Mouse (Mus musculus) gastrocnemius, postnatal 14 days (tissue): ENCODE measurements around the gene Spin2f. TPM values are rescaled to one million over a fixed set of nuclear protein-coding genes. Genes with fewer than 3 reads are reported as not detected.
"Not testable (repeated sequence)": the region's sequence is repeated elsewhere in the genome, so short reads cannot be mapped to it uniquely, and the experiment has no call there.

Source experiments
- DNase-seq: peaks from one replicate; pipeline ENCODE4 v3.0.0; 2021; ENCODE audit warnings: mixed read lengths
- intact Hi-C: fragments of 180-260 bp; cut with DNase I; formaldehyde crosslinking; loops from one replicate; pipeline ENCODE4 v1.15.1; 2025; ENCODE audit warnings: low total_unique reads
- long read RNA-seq, 2 experiments: library from polyadenylated mRNA; stranded (forward); transcript quantifications; one replicate each; pipeline ENCODE4 v2.0.0; 2021
- total RNA-seq, 2 experiments: library from RNA; stranded (reverse); gene quantifications; 2 replicates each; pipeline ENCODE4 v1.2.3; 2021

Gene Spin2f
- total RNA-seq = not detected
- long read RNA-seq, experiment 1 = 0 reads
- long read RNA-seq, experiment 2 = 0 reads

- intact Hi-C loops, DNase-seq: not testable (repeated sequence)
Measured at GRCm38 (mm10) chrX:31253594-31253993, at the start of gene Spin2f. TSS of gene Spin2f (plus strand) at chrX:31253894.

GRCm38 (mm10) chrX:31212136-31212535 is 41.6 kb upstream of the Spin2f start:
- intact Hi-C loops = not testable (repeated sequence)
- peak; percentile 5 for DNase-seq

GRCm38 (mm10) chrX:31223536-31223935 is 30.2 kb upstream of the Spin2f start:
- DNase-seq, intact Hi-C loops: not testable (repeated sequence)

- intact Hi-C loops, DNase-seq: not testable (repeated sequence)
Measured at GRCm38 (mm10) chrX:31235088-31235487, 18.6 kb upstream of the Spin2f start.

GRCm38 (mm10) chrX:31241754-31242153 is 11.9 kb upstream of the Spin2f start:
- intact Hi-C loops, DNase-seq: not testable (repeated sequence)

Other genes with a start within 250 kb of the Spin2f start
- gene Btbd35f29, start 136.2 kb upstream of the Spin2f start, total RNA-seq = not detected
- not detected for gene Btbd35f26, start 82.6 kb downstream of the Spin2f start, total RNA-seq
- not detected for gene Btbd35f19, start 130.0 kb downstream of the Spin2f start, total RNA-seq